Mouse (Mus musculus): ENCODE results near the gene Tfcp2.

DNA sequence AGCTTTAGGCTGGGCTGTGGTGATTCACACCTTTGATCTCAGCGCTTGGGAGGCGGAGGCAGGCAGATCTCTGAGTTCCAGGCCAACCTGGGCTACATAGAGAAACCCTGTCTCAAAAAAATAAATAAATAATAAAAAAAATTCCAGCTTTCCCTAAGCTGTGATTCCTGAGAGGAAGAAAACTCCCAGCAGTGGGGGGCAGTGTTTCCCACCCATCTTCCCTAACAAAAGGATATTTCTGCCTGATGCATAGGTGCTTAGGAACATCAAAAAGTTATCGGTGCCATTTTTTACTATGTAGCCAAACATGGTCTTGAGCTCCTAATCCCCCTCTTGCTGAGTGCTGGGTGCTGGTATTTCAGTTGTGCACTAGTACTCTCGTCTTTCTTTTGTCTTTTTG lies 1.5 kb downstream of the Tfcp2 start:
- TF ChIP-seq POLR2A (IDR thresholded peaks at IDR 0.05; ENCODE audit: extremely low read depth, insufficient read depth, low read length): no peak
- no peak for TF ChIP-seq CTCF (IDR thresholded peaks at IDR 0.05; ENCODE audit: low read depth, low read length)

All from liver, adult 2 months (tissue).